Mouse (Mus musculus): ENCODE data around the gene Zmynd8.

- TF ChIP-seq POLR2A (IDR thresholded peaks at IDR 0.05; ENCODE audit: borderline replicate concordance, extremely low read depth, low read depth, low read length), result no peak
- TF ChIP-seq CTCF (IDR thresholded peaks at IDR 0.05; ENCODE audit: insufficient read depth, low read length), result no peak
Observed at GRCm38 (mm10) chr2:165788796-165789195, 110.0 kb downstream of the Zmynd8 start.
